Comparison of ENCODE assay signal across 13 mouse cellular contexts in the genomic region with DNA sequence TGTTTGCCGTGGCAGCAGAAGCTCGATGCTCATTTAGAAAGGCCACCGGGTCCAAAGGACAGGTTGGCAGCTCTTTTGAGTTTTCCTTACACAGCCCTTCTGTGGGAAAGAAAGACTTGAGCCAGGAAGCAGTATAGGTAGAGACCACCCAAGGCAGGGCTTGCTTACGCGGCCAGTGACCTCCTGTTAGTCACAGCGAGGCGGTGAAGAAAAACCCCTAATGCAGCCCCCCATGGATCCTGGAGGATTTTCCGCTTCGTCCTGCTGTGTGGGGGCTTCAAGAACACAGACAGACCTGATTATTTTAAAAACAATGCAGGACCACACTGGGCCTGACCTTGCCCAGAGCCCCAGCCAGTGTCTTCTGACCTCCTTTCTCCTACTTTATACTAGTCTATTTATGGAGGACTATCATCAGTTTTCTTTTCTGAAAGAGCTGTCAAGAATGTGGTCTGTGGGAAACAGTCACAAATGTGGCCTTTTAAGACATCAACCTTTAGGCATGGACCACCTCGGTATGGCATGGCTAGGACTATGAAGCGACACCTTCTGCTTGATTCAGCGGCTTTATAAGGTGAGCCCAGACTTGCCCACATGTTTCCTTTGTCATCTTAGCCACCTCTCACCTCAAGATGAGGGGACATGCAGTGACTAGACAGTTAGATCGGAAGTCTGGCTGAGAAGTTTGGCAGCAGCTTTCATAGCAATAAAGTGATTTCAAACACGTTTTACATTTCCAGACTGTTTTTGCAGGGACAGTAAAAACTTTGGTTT.
DNase-seq lines count a peak whose midpoint lies in the region; ATAC-seq and TF ChIP-seq lines count a peak whose summit lies in the region.
"Had no signal": no experiment of that assay in that cellular context is flagged by ENCODE, and none has a peak within 500 bp of the region (broad histone marks: within the 10 kb centered on the region; RNA-seq: fewer than 3 reads in every experiment).

No protein-coding gene starts in this region.

- ATAC-seq in hindbrain, postnatal 0 days, result no peak
- ATAC-seq: intestine, embryonic 16.5 days had no signal

- peaks cover 16% of the 10 kb centered on the region for H3K4me1 ChIP-seq in forebrain, embryonic 10.5 days
- no peaks in the 10 kb centered on the region for H3K4me1 ChIP-seq in hindbrain, postnatal 0 days (ENCODE audit: insufficient read depth, low read length)

- peak; percentile 8 to 16 for DNase-seq in cerebellum, postnatal 10 days
- DNase-seq in cerebellum, adult 11-12 months, result no peak
- DNase-seq in forebrain, embryonic 10.5 days (ENCODE audit: extremely low spot score, low spot score), result no peak
- no peak for DNase-seq in hindbrain, postnatal 0 days (ENCODE audit: low spot score)
- peak; percentile 17 for DNase-seq in neural tube, embryonic 10.5 days (ENCODE audit: extremely low spot score, low spot score)
- no peak for DNase-seq in cerebellum, adult 8-10 months
- no peak for DNase-seq in testis, postnatal 10 days (ENCODE audit: low spot score)
- no peak for DNase-seq in c-Kit-positive CD71-positive TER-119-positive erythroid progenitor cells, embryonic 14.5 days (ENCODE audit: low spot score)
- DNase-seq: adrenal gland, postnatal 25 days; cerebellum, adult 9-10 months; thymus, postnatal 36 days had no signal

- H3K27ac ChIP-seq in forebrain, embryonic 10.5 days, result no peak overlapping the region
- H3K27ac ChIP-seq in hindbrain, postnatal 0 days, result no peak overlapping the region

- no peak for TF ChIP-seq CTCF in hindbrain, postnatal 0 days (IDR thresholded peaks at IDR 0.05; ENCODE audit: low read depth)

- no peaks in the 10 kb centered on the region for H3K9me3 ChIP-seq in forebrain, embryonic 10.5 days
- H3K9me3 ChIP-seq in hindbrain, postnatal 0 days (ENCODE audit: low read length), result no peaks in the 10 kb centered on the region

- H3K9ac ChIP-seq in hindbrain, postnatal 0 days (replicated peaks; ENCODE audit: low read length), result no peak overlapping the region

- H3K36me3 ChIP-seq in forebrain, embryonic 10.5 days (replicated peaks), result no peaks in the 10 kb centered on the region
- no peaks in the 10 kb centered on the region for H3K36me3 ChIP-seq in hindbrain, postnatal 0 days (ENCODE audit: insufficient read depth, low read length)

- 41% methylated on average over 14 of the region's 14 CpGs for WGBS in forebrain, embryonic 10.5 days
- WGBS in hindbrain, postnatal 0 days, result 24% methylated on average over 14 of the region's 14 CpGs

- peak overlapping the region; percentile 18; the same call in 1 of the 2 replicates for H3K4me3 ChIP-seq in forebrain, embryonic 10.5 days
- 0 out of 2 replicates have a peak overlapping the region, but pooled peaks have one; percentile 0 for H3K4me3 ChIP-seq in hindbrain, postnatal 0 days (ENCODE audit: low read length)
- H3K4me3 ChIP-seq: myocyte had no signal

- peak overlapping the region; percentile 48 for H3K4me2 ChIP-seq in hindbrain, postnatal 0 days (ENCODE audit: low read depth, low read length)

- peaks cover 42% of the 10 kb centered on the region for H3K27me3 ChIP-seq in forebrain, embryonic 10.5 days (ENCODE audit: poor library complexity, severe bottlenecking)
- H3K27me3 ChIP-seq in hindbrain, postnatal 0 days (ENCODE audit: insufficient read depth, low read length), result no peaks in the 10 kb centered on the region

Comparison
In these comparisons a context has a peak if more than half of its experiments do, and no peak if none do; other contexts are left out.
1. DNase-seq: peak in cerebellum, postnatal 10 days (2 of 2) and neural tube, embryonic 10.5 days (single experiment); none in cerebellum, adult 11-12 months (single experiment), forebrain, embryonic 10.5 days (single experiment), hindbrain, postnatal 0 days (single experiment), cerebellum, adult 8-10 months (single experiment), testis, postnatal 10 days (single experiment) and c-Kit-positive CD71-positive TER-119-positive erythroid progenitor cells, embryonic 14.5 days (single experiment).